Mouse (Mus musculus) embryo, embryonic 11 days (tissue): ENCODE measurements around the gene Ebf4.
A peak's percentile ranks its signal among the peaks of the same experiment; 100 is the strongest.
"Not testable (repeated sequence)": the region's sequence is repeated elsewhere in the genome, so short reads cannot be mapped to it uniquely, and the experiment has no call there.

Experiments used
- DNase-seq: peaks from one replicate; pipeline ENCODE4 v3.0.0-alpha.2; 2015

The Ebf4 gene

GRCm38 (mm10) chr2:130295331-130296133 is 563 bp downstream of the Ebf4 start:
- peak; percentile 83 for DNase-seq

- DNase-seq, result no peak
Measured at GRCm38 (mm10) chr2:130296134-130296745, 1.3 kb downstream of the Ebf4 start.

DNA sequence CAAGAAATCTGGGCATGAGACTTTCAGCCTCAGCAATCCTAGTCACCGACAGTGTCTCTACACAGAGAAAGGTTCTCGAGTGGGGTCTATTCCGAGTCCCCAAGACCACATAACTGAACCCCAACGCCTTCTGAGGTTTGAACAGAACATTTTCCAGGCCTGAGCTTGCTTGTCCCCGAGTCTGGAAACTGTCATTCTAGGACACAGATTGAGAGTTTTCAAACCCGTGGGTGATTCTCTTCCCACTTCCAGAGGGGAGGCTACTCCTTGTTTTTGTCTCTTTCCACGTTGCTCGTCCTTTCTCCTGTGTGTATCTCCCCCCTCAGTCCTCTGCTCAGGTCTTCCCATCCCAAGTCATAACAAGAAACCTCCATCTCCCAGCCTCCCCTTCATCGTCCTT is 2.6 kb downstream of the Ebf4 start:
- no peak for DNase-seq

GRCm38 (mm10) chr2:130303014-130303413 is 8.0 kb downstream of the Ebf4 start:
- no peak for DNase-seq

- DNase-seq, result no peak
Measured at GRCm38 (mm10) chr2:130327057-130327456, 32.1 kb downstream of the Ebf4 start.

DNA sequence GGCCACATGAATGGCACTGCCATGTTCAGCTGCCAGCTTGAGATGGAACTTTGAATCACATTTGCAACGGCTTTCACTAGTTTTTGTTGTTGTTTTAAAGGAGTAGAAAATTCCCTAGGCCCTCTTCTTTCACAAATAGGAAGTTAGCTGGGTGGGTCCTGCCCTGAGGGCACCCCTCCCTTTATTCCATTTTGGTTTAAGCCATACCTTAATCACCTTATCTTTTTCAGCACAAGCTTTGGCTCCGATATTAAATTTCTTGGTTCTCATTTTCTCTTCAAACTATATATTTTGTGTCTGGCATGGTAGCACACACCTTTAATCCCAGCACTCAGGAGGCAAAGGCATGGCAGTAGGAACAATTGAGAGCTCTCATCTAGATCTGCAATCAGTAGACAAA is 34.5 kb downstream of the Ebf4 start:
- DNase-seq, result no peak

- no peak for DNase-seq
Measured at GRCm38 (mm10) chr2:130335112-130335511, 40.1 kb downstream of the Ebf4 start.

- DNase-seq, result no peak
Measured at GRCm38 (mm10) chr2:130340464-130341219, 45.7 kb downstream of the Ebf4 start.

- no peak for DNase-seq
Measured at GRCm38 (mm10) chr2:130341220-130341580, 46.2 kb downstream of the Ebf4 start.

- DNase-seq, result no peak
Measured at GRCm38 (mm10) chr2:130350376-130350775, 55.4 kb downstream of the Ebf4 start.

DNA sequence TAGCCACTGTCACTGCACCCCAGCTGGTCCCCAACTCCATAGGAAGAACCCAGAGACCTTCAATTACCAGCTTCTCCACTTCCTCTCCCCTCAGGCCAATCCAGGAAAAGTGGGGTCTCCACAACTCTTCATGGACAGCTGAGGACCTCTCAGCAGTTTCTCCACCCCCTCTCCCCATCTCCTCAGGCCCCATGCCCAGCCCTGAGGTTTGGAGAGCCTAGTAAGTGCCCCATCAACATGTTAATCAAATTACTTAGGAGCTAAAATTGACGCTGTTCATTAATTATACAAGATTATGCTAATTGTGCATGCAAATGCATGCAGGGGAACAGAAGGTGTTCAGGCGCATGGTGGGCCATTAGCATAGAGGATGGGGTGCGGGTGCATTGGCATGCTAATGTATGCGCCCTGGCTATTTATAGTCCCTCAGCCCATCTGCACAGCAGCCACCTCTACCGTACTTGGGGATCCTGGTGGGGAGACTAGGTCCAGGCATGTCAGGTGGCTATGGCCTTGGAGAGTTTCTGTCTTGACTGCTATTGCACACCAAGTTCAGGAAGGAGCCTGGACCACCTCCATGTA is 56.9 kb downstream of the Ebf4 start:
- DNase-seq, result no peak

- DNase-seq, result no peak
Measured at GRCm38 (mm10) chr2:130353411-130353810, 58.4 kb downstream of the Ebf4 start.

DNA sequence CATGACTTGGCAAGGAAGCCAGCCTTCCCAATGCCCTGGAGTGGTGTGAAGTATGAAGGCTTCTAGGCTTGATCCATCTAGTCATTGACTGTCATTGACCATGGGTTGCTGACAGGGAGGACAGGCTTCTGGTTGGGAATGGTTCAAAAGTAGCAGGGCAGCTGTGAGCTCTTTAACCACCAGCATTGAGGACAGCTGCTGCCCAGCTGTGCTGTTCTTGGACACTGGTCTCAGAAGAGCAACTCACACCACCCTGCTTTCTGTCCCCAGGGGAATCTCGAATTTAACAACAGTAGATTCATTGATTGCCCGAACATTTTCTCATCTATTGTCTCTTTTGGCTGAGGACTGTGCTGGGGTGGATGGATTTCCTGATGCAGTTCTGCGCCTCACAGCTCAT is 58.9 kb downstream of the Ebf4 start:
- DNase-seq, result no peak

GRCm38 (mm10) chr2:130357551-130357950 is 62.6 kb downstream of the Ebf4 start:
- no peak for DNase-seq

GRCm38 (mm10) chr2:130358852-130359251 is 63.9 kb downstream of the Ebf4 start:
- DNase-seq, result no peak

- peak; percentile 83 for DNase-seq
Measured at GRCm38 (mm10) chr2:130362511-130363026, 67.6 kb downstream of the Ebf4 start.

GRCm38 (mm10) chr2:130365211-130366094 is 70.5 kb downstream of the Ebf4 start:
- DNase-seq, result peak; percentile 32

- DNase-seq, result no peak
Measured at GRCm38 (mm10) chr2:130367386-130367785, 72.4 kb downstream of the Ebf4 start.

GRCm38 (mm10) chr2:130373026-130373425 is 78.1 kb downstream of the Ebf4 start:
- DNase-seq, result not testable (repeated sequence)

DNA sequence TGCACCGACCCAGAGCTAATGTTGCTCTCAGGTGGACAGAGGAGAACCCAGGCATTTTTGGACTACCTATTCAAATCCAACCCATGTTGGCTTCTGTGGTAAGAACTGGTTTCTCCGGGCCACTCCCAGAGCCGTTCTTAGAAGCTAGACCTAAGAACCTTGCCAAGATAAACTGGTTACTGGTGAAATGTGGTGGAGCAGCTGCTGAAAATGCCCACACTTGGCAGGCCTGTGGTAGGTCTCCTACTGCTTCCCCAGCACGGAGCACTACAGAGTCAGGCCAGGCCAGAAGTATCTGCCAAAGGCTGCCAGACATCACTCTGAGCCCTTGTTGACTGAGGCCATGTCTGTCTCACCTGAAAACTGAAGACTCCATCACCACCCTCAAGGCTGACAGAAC is 80.0 kb downstream of the Ebf4 start:
- no peak for DNase-seq

DNA sequence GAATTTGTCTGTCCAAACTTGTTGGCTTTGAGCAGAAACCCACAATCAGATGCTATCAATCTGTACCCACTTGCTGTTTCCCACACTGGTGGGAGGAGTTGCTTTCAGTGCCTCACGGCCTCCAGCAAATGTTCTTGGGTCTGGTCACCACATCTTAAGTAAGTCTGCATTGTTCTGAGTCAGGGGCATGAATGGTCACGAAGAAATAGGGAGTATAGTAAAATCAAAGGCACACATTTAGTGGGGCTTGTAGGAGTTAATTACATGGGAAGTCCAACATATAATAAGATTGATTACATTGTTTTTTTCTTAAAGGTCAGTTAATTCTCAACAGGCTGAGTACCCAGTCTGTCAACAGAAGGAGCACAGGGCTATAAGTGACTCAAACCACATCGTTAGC is 88.2 kb downstream of the Ebf4 start:
- DNase-seq, result no peak

- DNase-seq, result no peak
Measured at GRCm38 (mm10) chr2:130383895-130384294, 88.9 kb downstream of the Ebf4 start.
